Mouse (Mus musculus) forebrain, embryonic 10.5 days (tissue): ENCODE results near the gene Ccdc187. TPM values are rescaled to one million over a fixed set of nuclear protein-coding genes. Genes with fewer than 3 reads are reported as not detected.

ENCODE experiments used
- polyA plus RNA-seq: library from polyadenylated mRNA; unstranded; fragments of >200 nt; fragmentation: Nextera tagmentation; extraction: Ambion mirVana; gene quantifications from 2 replicates; pipeline ENCODE4 v1.2.1, GENCODE M21; 2016

The Ccdc187 gene
- polyA plus RNA-seq, 1 experiment from 2014 or later: 0.07 TPM

Other genes starting within 250 kb of the Ccdc187 start
- gene Nacc2, start 171.3 kb downstream of the Ccdc187 start, polyA plus RNA-seq: 4.9 and 5.8 TPM in 2 replicates
- 0.22 and 0.29 TPM in 2 replicates for gene Lhx3, start 86.3 kb downstream of the Ccdc187 start, polyA plus RNA-seq
- gene Qsox2, start 57.0 kb downstream of the Ccdc187 start, polyA plus RNA-seq: 19.8 and 21.1 TPM in 2 replicates
- gene Gpsm1, start 21.0 kb upstream of the Ccdc187 start, polyA plus RNA-seq: 77.9 and 78.0 TPM in 2 replicates
- gene Dnlz, start 57.6 kb upstream of the Ccdc187 start, polyA plus RNA-seq: 33.8 and 37.2 TPM in 2 replicates
- 1.00 and 1.2 TPM in 2 replicates for gene Card9, start 66.4 kb upstream of the Ccdc187 start, polyA plus RNA-seq
- 37.8 and 38.9 TPM in 2 replicates for gene Snapc4, start 86.1 kb upstream of the Ccdc187 start, polyA plus RNA-seq
- 127 and 128 TPM in 2 replicates for gene Entr1, start 94.8 kb upstream of the Ccdc187 start, polyA plus RNA-seq
- gene Pmpca, start 94.8 kb upstream of the Ccdc187 start, polyA plus RNA-seq: 151 and 156 TPM in 2 replicates
- 24.6 and 25.5 TPM in 2 replicates for gene Inpp5e, start 114.6 kb upstream of the Ccdc187 start, polyA plus RNA-seq
- 27.0 and 29.8 TPM in 2 replicates for gene Sec16a, start 150.7 kb upstream of the Ccdc187 start, polyA plus RNA-seq
- 25.4 and 26.7 TPM in 2 replicates for gene Notch1, start 222.1 kb upstream of the Ccdc187 start, polyA plus RNA-seq